Mouse (Mus musculus): ENCODE results near the gene Gm884.
"Not testable (repeated sequence)": the region's sequence is repeated elsewhere in the genome, so short reads cannot be mapped to it uniquely, and the experiment has no call there.

Gene Gm884

DNA sequence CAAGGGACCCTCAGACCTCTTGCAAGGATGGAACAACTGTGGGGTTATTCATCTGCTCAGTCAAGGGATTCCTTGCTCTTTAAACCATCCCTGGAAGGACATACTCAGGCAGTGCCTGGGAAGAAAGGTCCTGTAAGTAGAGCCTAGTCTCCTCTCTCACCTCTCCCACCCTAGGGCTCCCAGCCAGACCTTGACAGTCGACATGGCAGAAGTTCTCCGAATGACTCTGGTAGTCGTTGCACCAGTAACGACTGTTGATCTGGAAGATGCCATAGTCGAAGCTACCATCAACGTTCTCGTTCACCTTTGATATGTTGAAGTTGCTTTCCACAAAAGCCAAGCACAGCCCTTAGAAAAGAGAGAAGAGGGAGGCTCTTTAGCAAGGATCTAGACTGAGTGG lies 13.9 kb upstream of the Gm884 start:
- no peak for DNase-seq

DNA sequence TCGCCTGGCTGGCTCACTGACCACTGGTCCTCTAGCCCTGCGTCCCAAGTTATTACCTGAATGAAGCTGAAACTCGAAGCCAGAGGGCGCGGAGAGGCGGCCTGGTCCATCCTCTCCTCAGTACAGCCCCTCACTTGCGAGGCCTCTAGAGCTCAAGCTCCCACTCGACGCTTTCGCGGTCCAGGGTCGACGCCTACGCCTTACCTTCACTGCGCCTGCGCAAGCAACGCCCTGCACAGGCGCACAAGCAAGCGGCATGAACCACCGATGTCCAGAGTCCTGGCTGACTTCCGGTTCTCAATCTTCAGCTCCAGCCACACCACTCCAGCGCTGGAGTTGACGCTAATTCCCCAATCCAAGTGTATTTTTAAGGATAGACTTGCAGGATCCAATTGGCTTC lies 6.5 kb upstream of the Gm884 start:
- DNase-seq: no peak

DNA sequence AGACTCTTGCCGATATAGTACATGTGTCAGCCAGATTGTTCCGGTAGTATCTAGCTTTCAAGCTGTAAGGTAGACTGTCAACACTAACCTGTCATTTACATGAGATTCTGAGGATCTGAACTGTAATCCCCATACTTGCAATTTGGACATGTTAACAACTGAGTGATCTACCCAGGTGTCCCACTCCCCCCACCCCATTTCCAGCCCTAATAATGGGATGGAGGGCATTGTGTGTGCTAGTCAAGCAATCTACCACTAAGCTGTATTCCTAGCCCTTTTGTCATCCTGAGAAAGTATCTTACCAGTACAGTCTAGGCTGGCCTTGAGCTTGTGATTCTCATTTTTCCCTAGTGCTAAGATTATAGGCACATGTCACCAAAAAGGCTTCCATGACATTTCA lies 10.2 kb downstream of the Gm884 start:
- no peak for DNase-seq

DNA sequence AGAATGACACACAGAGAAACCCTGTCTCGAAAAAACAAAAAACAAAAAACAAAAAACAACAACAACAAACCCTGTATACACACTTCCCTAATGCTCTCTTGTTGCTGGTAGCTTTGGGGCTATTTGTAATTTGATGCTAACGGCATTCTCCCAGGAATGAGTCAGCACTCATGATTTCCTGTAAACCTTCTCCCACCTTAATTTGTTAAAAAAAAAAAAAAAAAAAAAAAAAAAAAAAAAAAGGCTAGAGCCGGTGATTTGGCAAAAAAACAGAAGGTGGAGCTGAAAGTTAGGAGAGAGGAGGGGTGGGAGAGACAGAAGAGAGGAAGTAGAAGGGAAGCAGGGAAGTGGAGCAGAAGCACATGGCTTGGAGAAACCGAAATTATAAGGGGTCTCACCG lies 14.3 kb downstream of the Gm884 start:
- no peak for DNase-seq

DNA sequence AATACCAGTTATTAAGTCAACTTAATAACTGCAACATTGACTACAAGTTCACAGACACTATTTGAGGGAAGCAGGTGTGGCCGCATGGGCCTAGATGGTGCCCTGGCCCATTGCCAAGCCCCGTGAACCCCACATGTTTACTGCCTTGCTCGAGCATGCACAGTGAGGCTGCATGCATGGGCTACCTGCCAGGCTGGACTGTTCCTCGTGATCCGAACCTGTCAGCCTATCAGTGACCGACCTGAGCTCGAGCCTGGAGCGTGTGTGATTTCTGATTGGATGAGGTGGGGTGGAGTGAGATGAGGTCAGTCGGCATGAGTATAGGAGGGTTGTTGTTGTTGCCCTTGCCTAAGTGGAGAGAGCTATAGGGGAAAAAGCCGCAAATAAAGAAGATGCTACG lies 42.6 kb downstream of the Gm884 start:
- DNase-seq: peak in 1 of 2 experiments; percentile 33

DNA sequence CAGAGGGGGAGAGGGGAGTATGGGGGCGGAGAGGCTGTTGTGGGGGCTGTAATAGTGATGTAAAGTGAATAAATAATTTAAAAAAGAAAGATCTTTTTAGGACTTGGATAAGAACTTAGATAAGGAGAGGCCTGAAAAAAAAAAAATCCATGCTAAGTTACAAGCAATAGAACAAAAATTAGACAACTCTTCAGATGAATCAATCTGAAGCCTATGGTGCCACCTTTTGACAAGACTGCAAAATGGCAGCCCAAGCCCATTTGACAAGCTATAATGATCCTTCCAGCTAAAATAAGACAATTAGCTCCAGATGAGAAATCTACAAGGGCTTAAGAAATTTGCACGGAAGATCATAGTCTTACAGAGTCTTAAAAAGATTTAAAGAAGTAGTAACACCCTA lies 64.9 kb downstream of the Gm884 start:
- peak in 1 of 2 experiments; percentile 27 for DNase-seq

DNA sequence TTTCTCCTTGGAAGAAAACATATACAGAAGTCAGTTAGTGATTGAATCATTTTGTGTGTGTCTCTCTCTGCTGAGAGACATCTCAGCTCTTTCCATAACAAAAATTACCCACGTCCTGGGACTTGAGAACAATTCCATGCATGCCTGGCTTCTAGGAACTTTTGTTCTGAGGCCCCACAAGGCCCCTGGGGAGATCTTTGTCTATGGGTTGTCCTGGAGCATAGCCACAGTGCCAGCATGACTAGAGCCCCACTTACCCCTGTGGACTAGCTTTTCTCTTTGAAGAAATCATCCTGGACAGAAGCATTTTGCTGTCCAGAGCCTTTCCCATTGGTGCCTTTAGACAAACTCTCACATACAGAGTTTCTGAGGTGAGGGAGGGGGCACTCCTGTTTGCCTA lies 86.0 kb downstream of the Gm884 start:
- DNase-seq: not testable (repeated sequence)

DNA sequence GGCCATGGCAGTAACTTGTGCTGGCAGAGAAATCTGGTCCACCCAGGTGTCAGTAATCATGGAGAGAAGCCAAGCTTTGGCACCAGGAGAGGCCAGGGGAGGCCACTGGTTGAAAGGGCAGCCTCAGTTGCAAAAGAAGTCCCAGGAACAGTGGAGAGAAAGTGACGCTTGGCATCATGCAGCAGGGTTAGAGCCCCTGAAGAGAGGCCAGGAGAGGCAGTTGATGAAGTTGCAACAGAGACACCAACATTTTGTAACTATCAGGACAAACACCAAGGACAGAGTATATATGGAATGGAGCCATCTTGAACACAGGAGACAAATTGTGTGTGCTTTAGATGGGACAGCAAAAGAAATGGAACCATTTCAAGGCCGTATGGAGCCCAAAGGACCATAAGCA lies 108.8 kb downstream of the Gm884 start:
- no peak for DNase-seq

DNA sequence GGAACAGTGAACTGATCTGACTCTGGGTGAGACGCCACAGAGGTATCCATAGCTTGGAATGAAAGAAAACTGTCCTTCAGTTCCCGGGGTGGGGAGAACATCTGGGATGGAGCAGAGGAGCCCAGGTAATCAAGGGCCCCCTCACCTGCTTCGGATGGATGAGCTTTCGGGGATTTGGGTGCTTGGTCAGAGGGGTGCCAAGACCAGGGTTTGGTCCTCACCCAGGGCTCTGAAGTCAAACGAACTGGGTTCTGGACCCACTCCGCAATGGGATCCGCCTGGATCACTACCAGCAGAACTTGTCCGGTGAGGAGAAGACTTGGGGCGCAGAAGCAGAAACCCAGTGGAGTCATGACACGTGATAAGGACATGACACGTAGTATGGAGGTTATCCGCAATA lies 116.4 kb downstream of the Gm884 start, which contains the start of gene Lrrc37a:
Lrrc37a (minus strand) TSS at position 101 of the 400 bp plus-strand sequence.
- DNase-seq: no peak

Data from kidney, postnatal 25 days (tissue).